13 mouse cellular contexts compared by ENCODE assay signal in genomic region chr12:40584526-40585289, GRCm38 (mm10).
DNase-seq lines count a peak whose midpoint lies in the region; ATAC-seq and TF ChIP-seq lines count a peak whose summit lies in the region.
"Had no signal": no experiment of that assay in that cellular context is flagged by ENCODE, and none has a peak within 500 bp of the region (broad histone marks: within the 10 kb centered on the region; RNA-seq: fewer than 3 reads in every experiment).

No protein-coding gene starts in this region.

- H3K4me1 ChIP-seq in kidney, postnatal 0 days (replicated peaks; ENCODE audit: insufficient read depth, low read length), result peaks cover 12% of the 10 kb centered on the region
- H3K4me1 ChIP-seq in hindbrain, embryonic 11.5 days (replicated peaks; ENCODE audit: control insufficient read depth, insufficient read depth, low read length), result no peaks in the 10 kb centered on the region; the same call in 1 of the 2 replicates
- H3K4me1 ChIP-seq: liver, embryonic 12.5 days had no signal

- ATAC-seq in kidney, postnatal 0 days (replicated peaks; ENCODE audit: low FRiP score, low read depth), result no peak
- ATAC-seq in granulocyte monocyte progenitor cell, adult 5-6 weeks (replicated peaks; ENCODE audit: poor library complexity, severe bottlenecking), result peak; percentile 73
- no peak for ATAC-seq in hindbrain, embryonic 11.5 days (ENCODE audit: low FRiP score)
- ATAC-seq: forebrain, embryonic 16.5 days; liver, embryonic 12.5 days had no signal

- no peak overlapping the region for H3K4me3 ChIP-seq in kidney, postnatal 0 days (replicated peaks; ENCODE audit: low read depth, low read length)
- H3K4me3 ChIP-seq in hindbrain, embryonic 11.5 days (ENCODE audit: low read depth, low read length), result no peak overlapping the region
- H3K4me3 ChIP-seq: heart, embryonic 15.5 days; left cerebral cortex, adult 2 months; liver, embryonic 12.5 days had no signal

- no peaks in the 10 kb centered on the region for H3K9me3 ChIP-seq in kidney, postnatal 0 days (replicated peaks; ENCODE audit: low read length)
- H3K9me3 ChIP-seq in hindbrain, embryonic 11.5 days (ENCODE audit: control insufficient read depth, low read length), result no peaks in the 10 kb centered on the region
- H3K9me3 ChIP-seq: heart, embryonic 15.5 days; liver, embryonic 12.5 days had no signal

- WGBS in kidney, postnatal 0 days, result 77% methylated on average over 7 of the region's 7 CpGs
- 88% methylated on average over 7 of the region's 7 CpGs for WGBS in hindbrain, embryonic 11.5 days

- no peak overlapping the region for H3K9ac ChIP-seq in kidney, postnatal 0 days (ENCODE audit: low read depth, low read length)
- H3K9ac ChIP-seq in hindbrain, embryonic 11.5 days (ENCODE audit: low read depth, low read length), result no peak overlapping the region
- H3K9ac ChIP-seq: heart, embryonic 15.5 days; liver, embryonic 12.5 days had no signal

- no peaks in the 10 kb centered on the region for H3K27me3 ChIP-seq in kidney, postnatal 0 days (ENCODE audit: insufficient read depth, low read length)
- no peaks in the 10 kb centered on the region for H3K27me3 ChIP-seq in hindbrain, embryonic 11.5 days (ENCODE audit: control insufficient read depth, insufficient read depth, low read length)
- H3K27me3 ChIP-seq: heart, embryonic 15.5 days; liver, embryonic 12.5 days had no signal

- H3K4me2 ChIP-seq in kidney, postnatal 0 days (ENCODE audit: low read length), result no peak overlapping the region
- H3K4me2 ChIP-seq in hindbrain, embryonic 11.5 days (replicated peaks; ENCODE audit: low read depth, low read length), result no peak overlapping the region
- H3K4me2 ChIP-seq: heart, embryonic 15.5 days; liver, embryonic 12.5 days had no signal

- peak; percentile 19 for DNase-seq in kidney, postnatal 0 days (ENCODE audit: low spot score)
- DNase-seq in kidney, postnatal 10 days, result no peak
- peak; percentile 58 for DNase-seq in 416B (ENCODE audit: low read depth)
- DNase-seq in adrenal gland, adult 8-10 months, result peak; percentile 53
- no peak for DNase-seq in T-cell, adult 2 months (ENCODE audit: low spot score)
- no peak for DNase-seq in hindbrain, embryonic 11.5 days (ENCODE audit: low spot score)
- DNase-seq: kidney, postnatal 14 days; lung, postnatal 4 days had no signal

- no peaks in the 10 kb centered on the region for H3K36me3 ChIP-seq in kidney, postnatal 0 days (ENCODE audit: insufficient read depth, low read length)
- H3K36me3 ChIP-seq in hindbrain, embryonic 11.5 days (ENCODE audit: control insufficient read depth, insufficient read depth, low read length), result no peaks in the 10 kb centered on the region
- H3K36me3 ChIP-seq: heart, embryonic 15.5 days; liver, embryonic 12.5 days had no signal

- H3K27ac ChIP-seq in kidney, postnatal 0 days, result no peak overlapping the region
- H3K27ac ChIP-seq in hindbrain, embryonic 11.5 days (ENCODE audit: low read depth, low read length), result no peak overlapping the region
- H3K27ac ChIP-seq: heart, embryonic 15.5 days; liver, embryonic 12.5 days had no signal

- no peak for TF ChIP-seq CTCF in kidney, postnatal 0 days (IDR thresholded peaks at IDR 0.05; ENCODE audit: low read depth)

Comparison
In these comparisons a context has a peak if more than half of its experiments do, and no peak if none do; other contexts are left out.
1. DNase-seq: peak in kidney, postnatal 0 days (single experiment), 416B (single experiment) and adrenal gland, adult 8-10 months (single experiment); none in kidney, postnatal 10 days (single experiment), T-cell, adult 2 months (single experiment) and hindbrain, embryonic 11.5 days (single experiment).